Mouse (Mus musculus) CH12.LX (cell line): ENCODE data around the gene Zfp955b.

ENCODE experiments used
- CTCF ChIP-seq, 2 experiments: IDR thresholded peaks in 1 of 2; conservative IDR thresholded peaks in 1 of 2; 2 replicates each; pipeline ENCODE4 v1.5.1; 2011 to 2012; ENCODE audit warnings: low read depth in 2 of 2, low read length in 2 of 2, improper control_type of control experiment in 1 of 2, inconsistent platforms in 1 of 2, mild to moderate bottlenecking in 1 of 2, moderate library complexity in 1 of 2
- EP300 ChIP-seq: IDR thresholded peaks from 2 replicates; pipeline ENCODE4 v1.6.1; 2011; ENCODE audit warnings: low read length, improper control_type of control experiment
- POLR2A ChIP-seq: IDR thresholded peaks from 2 replicates; pipeline ENCODE4 v1.6.1; 2011; ENCODE audit warnings: low read depth, mild to moderate bottlenecking, improper control_type of control experiment, low read length

DNA sequence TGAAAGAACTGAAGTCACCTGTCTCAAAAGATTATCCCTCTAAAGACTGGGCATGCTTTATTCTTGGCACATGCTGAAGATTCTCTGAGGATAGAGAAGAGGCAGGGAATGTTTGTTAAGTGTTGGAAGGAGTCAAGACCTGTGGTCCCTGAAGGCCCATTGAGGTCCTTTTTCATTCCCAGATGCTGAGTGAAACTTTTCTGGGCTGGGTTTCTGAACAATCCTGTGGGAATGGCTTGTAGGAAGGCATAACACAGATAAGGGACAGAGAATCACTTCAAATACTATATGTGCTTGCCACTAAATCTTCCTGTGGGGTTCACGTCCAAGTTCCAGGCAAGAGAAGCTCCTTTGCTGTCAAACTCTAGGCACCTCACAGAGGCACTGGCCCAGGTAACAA is 25.0 kb upstream of the Zfp955b start, which contains the start of gene Olfr63:
- TF ChIP-seq POLR2A (no peak), EP300 (no peak), CTCF (conservative IDR thresholded peaks at IDR 0.05 in 1 of 2, IDR thresholded peaks at IDR 0.05 in 1 of 2; ENCODE audit: low read depth in 2 of 2, low read length in 2 of 2) (no peak)
